Mouse (Mus musculus) cerebellum, adult 11-12 months (tissue): ENCODE results near the gene Slc24a4.

Source experiments
- DNase-seq: peaks from one replicate; pipeline ENCODE4 v3.0.0; 2022

The Slc24a4 gene

DNA sequence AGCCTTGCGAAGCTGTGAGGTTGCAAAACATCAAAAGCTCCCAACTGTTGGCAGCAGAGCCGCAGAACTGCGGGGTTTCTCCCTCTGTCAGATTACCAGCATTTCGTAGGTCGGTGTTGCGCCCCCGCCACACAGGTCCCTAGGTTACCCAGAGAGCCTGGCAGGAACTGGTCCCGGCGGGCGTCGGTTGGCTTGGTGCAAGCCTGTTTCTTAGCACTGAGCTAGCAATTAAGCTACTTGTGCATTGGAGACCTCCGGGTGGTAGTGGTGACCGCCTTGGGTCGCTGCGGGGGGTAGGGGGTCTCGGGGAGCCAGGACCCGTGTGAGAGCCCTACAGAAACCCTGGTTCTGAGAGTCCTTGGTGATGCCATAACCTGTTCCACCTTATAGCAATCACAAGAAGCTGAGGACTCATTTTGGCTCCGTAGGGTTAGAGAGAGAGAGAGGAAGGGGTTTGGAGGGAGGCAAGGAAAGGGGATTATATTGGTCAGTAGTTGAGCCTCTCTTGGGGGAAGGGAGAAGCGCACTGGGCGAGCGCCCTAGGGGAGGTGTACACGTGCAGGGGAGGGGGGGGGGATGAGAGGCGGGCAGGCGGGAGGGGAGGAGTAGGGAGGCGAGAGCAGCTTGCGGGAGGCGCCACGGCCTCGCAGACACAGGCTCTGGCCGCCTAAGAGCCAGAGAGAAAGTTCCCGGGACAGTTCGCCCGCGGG, at the start of gene Slc24a4:
TSS of gene Slc24a4 (plus strand) at position 653 of the 710 bp plus-strand sequence.
- no peak for DNase-seq

DNA sequence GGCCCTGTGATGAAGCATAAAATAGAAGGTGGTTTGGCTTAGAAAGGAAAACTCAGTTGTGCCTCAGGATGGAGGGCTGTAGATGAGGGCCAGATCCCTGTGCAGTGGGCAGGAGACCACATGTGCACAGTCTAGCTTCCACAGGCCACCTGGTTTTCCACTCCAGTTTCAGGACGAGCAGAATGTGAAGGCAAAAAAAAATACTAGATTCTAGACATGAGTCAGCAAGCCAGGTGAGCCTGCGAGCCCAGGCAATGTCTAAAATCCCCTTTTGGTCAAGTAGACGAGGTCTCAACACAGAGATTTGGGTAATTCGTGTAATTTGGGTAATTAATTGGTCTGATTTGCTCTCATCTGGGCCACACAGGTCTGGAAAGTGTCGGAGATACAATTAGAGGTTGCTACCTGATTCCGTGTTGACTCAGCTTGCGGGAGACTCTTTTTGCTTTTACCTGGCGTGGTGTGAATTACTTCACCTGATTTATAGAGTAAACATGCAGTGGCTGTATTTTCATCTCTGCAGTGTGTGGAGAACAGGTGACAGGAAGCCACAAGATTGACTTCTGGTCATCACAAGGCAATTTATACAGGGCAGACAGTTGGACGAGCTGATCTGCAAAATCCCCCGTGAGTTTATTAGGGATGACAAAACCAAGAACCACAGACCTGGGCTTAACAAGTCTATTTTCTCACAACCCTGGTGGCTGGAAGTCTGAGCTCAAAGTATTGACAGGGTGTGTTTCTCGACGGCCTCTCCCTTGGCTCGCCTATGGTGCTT, 45.7 kb upstream of the Slc24a4 start:
- no peak for DNase-seq

- DNase-seq: no peak
Observed at GRCm38 (mm10) chr12:102090535-102090934, 38.0 kb upstream of the Slc24a4 start.

DNA sequence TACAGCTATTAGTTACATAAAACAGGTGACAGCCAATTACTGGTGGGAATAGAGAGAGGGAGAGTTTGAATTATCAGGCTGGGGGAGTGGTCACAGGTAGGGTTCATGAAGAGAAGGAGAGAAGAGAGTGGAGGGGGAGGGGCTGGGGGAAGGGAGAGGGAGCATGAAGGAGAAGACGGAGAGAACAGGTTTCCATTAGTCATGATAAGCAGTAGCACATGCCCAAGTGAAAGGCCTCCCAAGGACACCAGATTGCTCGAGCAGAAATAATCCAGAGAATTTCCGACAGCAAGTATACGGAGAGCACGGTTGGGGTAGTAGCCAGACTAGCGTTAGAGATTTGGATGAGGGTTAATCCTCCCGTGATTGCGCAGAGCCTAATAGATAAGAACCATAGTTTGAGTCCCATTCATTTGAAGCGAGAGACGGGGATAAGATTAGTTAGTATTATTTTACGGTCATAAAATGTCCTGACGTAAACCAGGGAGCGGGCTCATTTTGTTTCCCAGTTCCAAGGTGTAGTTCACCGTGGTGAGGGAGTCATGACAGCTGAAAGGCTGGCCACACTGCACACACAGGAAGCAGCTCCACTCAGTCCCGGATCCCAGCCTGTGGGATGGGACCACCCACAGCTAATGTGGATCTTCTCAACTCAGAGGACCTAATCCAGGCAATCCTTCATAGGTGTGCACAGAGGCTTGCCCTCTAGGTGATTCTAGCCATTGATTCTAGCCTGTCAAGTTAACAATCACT, 36.0 kb upstream of the Slc24a4 start:
- DNase-seq: no peak

- DNase-seq: no peak
Observed at GRCm38 (mm10) chr12:102105990-102106389, 22.5 kb upstream of the Slc24a4 start.

- DNase-seq: no peak
Observed at GRCm38 (mm10) chr12:102108851-102109250, 19.7 kb upstream of the Slc24a4 start.

- DNase-seq: no peak
Observed at GRCm38 (mm10) chr12:102112491-102112890, 16.0 kb upstream of the Slc24a4 start.

DNA sequence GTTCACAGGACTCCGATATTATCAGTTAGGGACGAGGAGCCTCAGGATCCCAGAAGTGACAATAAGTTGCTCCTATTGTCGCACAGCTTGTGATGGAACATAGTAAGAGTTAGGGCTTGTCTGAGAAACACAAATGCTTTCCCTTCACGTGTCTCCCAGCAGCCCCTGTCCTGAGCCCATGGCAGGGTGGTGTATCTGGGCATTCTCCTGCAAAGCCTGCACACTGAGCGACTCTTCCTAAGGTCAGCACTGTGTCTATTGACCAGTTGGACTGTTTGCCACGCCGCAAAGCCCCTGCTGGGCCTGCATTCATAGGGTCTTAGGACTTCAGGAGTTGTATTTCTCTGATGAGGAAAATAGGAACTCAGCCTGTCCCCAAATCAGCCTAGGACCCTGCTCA, 15.6 kb upstream of the Slc24a4 start:
- no peak for DNase-seq

- DNase-seq: no peak
Observed at GRCm38 (mm10) chr12:102113391-102113790, 15.1 kb upstream of the Slc24a4 start.

DNA sequence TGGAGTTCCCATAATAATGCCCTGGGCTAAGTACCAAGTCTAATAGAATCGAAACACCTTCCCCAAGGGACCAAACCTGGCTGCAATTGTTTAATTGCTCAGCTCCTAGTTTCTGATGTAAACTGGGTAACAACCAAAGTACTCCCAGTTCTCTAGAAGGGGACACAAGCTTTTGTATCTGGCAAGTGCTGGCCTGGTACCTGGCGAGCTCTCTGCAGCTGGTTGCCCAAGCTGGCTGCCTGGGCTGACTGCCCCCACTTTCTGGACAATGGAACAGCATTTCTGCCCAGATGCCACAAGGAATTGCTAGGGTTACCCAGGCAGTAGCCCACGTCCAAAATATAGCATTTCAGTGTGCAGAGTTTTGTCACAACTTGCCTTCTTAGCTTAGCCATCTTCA, 12.0 kb upstream of the Slc24a4 start:
- DNase-seq: no peak

DNA sequence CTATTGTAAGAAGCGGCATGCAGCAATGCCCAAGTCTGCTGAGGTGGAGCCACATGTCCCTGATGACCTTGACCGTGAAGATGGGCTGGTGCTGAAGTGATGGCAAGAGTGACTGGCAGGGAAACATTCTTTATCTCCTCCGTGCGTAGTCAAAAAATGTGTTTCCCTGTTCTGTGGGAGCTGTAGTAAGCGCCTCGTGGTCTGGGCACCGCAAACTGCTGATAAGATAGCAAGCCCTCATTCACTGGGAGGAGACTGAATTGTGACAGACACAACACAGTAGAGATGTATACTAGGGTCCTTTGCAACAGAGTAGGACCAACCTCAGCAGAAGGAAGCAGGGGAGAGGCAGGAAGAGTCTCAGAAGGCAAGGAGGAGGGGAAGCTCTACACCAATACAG, 10.5 kb upstream of the Slc24a4 start:
- DNase-seq: no peak

- no peak for DNase-seq
Observed at GRCm38 (mm10) chr12:102127601-102128000, 932 bp upstream of the Slc24a4 start.

GRCm38 (mm10) chr12:102128791-102129507, 416 bp downstream of the Slc24a4 start:
- peak; percentile 18 for DNase-seq

GRCm38 (mm10) chr12:102129508-102130030, 1.0 kb downstream of the Slc24a4 start:
- DNase-seq: no peak

- no peak for DNase-seq
Observed at GRCm38 (mm10) chr12:102139710-102140109, 11.2 kb downstream of the Slc24a4 start.

DNA sequence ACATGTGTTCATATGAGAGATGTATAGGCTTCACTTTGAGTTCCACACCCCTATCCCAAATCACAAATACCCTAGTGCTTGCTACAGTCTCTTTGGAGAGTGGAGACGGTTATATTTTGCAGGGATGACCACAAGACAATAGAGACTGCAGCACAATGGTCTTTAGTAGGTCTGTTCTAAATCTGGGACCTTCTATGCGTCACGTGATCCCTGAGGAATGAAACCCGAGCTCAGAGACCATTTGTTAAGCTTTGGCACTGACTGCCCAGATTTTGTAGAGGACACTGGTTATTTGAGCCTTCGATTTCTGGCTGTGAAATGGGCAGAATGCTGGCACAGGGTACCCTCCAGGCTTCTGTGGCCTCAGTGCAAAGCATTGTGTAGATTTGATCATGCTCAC, 12.8 kb downstream of the Slc24a4 start:
- DNase-seq: no peak

GRCm38 (mm10) chr12:102147678-102148077, 19.1 kb downstream of the Slc24a4 start:
- DNase-seq: no peak

- no peak for DNase-seq
Observed at GRCm38 (mm10) chr12:102148746-102149145, 20.2 kb downstream of the Slc24a4 start.

- no peak for DNase-seq
Observed at GRCm38 (mm10) chr12:102151185-102151584, 22.7 kb downstream of the Slc24a4 start.

GRCm38 (mm10) chr12:102153796-102154195, 25.3 kb downstream of the Slc24a4 start:
- no peak for DNase-seq

DNA sequence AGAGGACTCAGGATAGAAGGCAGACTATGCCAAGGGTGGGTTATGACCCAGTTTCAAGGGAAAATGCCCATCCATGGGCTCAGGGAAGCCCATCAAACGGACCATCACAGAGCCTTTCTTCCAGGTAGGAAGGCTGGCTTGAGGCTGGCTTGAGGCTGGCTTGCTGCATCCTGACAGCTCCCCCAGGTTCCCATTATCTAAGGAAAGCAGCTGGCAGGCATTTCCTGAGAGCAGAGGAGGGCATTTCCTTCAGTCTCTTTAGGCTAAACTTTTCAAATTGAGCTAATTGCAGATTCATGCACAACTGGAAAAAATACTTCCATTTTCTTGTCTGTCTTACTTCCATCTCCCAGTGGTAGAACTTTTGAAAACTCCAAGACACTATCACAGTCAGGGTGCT, 26.3 kb downstream of the Slc24a4 start:
- DNase-seq: no peak

DNA sequence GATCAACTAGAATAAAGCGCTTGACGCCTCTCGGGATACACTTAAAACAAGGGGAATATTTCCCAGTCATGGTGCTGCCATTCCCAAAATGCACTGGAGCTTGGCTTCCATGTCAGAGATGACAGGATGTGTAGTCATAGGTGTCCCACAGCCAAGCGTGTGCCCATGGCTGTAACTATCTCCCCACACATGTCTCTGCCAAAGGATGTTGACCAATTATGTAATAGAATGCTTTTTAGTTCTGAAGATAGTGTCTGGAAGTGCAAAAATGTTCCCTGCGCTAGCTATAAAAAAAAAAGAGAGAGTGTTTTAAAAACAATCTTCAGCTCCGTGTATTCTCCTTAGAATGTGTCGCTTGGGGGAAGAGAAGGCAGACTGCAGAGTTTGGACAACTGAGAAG, 36.1 kb downstream of the Slc24a4 start:
- DNase-seq: no peak
